Mouse (Mus musculus) stomach, embryonic 14.5 days (tissue): ENCODE data around the gene Arhgap20. TPM values are rescaled to one million over a fixed set of nuclear protein-coding genes. Genes with fewer than 3 reads are reported as not detected.

Experiments
- ATAC-seq: fragments of 200-750 bp; cut with Nextera tagmentation; 2 replicates; pipeline ENCODE4 v1.8.0; 2017; ENCODE audit warnings: low read depth, moderate TSS enrichment; ENCODE audit not compliant: insufficient number of reproducible peaks, insufficient read depth, low FRiP score
- H3K27ac ChIP-seq: fragments of 300-500 bp; sonication (generic); 2 replicates; pipeline ENCODE4 v1.5.1; 2014; ENCODE audit warnings: mild to moderate bottlenecking, low read length, moderate library complexity, mixed read lengths
- H3K27me3 ChIP-seq: fragments of 300-500 bp; sonication (generic); 2 replicates; pipeline ENCODE4 v1.6.1; 2014; ENCODE audit warnings: low read length, control low read depth, mixed read lengths; ENCODE audit not compliant: control insufficient read depth, insufficient read depth
- H3K36me3 ChIP-seq: fragments of 300-500 bp; sonication (generic); 2 replicates; pipeline ENCODE4 v1.6.1; 2014; ENCODE audit warnings: mild to moderate bottlenecking, control low read depth, low read length, moderate library complexity, mixed read lengths; ENCODE audit not compliant: control insufficient read depth, insufficient read depth
- H3K4me1 ChIP-seq: fragments of 300-500 bp; sonication (generic); 2 replicates; pipeline ENCODE4 v1.6.1; 2014; ENCODE audit warnings: low read length, control low read depth, mixed read lengths; ENCODE audit not compliant: control insufficient read depth, insufficient read depth
- H3K4me2 ChIP-seq: fragments of 300-500 bp; sonication (generic); replicated peaks from 2 replicates; pipeline ENCODE4 v1.6.1; 2014; ENCODE audit warnings: low read depth, low read length, control low read depth
- H3K4me3 ChIP-seq: fragments of 300-500 bp; sonication (generic); 2 replicates; pipeline ENCODE4 v1.5.1; 2014; ENCODE audit warnings: low read depth, low read length, control low read depth
- H3K9ac ChIP-seq: fragments of 300-500 bp; sonication (generic); replicated peaks from 2 replicates; pipeline ENCODE4 v1.6.1; 2014; ENCODE audit warnings: low read depth, mild to moderate bottlenecking, control low read depth, low read length, moderate library complexity, mixed read lengths
- H3K9me3 ChIP-seq: fragments of 300-500 bp; sonication (generic); 2 replicates; pipeline ENCODE4 v1.6.1; 2016; ENCODE audit warnings: low read depth, low read length, control low read depth; ENCODE audit not compliant: control insufficient read depth
- WGBS: fragments of 180-500 bp; shearing (Covaris S2); extraction: QIAGEN DNeasy Blood & Tissue Kit; methylation state at CpG from one replicate; pipeline ENCODE4 v1.1.7; 2014; 5-methylcytosine and 5-hydroxymethylcytosine counted together
- polyA plus RNA-seq: library from polyadenylated mRNA; unstranded; fragments of >200 nt; fragmentation: Nextera tagmentation; extraction: Ambion mirVana; gene quantifications from 2 replicates; pipeline ENCODE4 v1.2.1, GENCODE M21; 2014

The Arhgap20 gene
- polyA plus RNA-seq = 4.0 and 5.0 TPM in 2 replicates

GRCm38 (mm10) chr9:51764921-51765416 lies at the start of gene Arhgap20:
Gene Arhgap20, plus strand, starts transcription at chr9:51765337.
- H3K4me3 ChIP-seq = peak within 1 kb of the TSS; percentile 65
- peaks cover 15% of the 10 kb centered on the region; the same call in 1 of the 2 replicates for H3K27me3 ChIP-seq
- H3K36me3 ChIP-seq = no peaks in the 10 kb centered on the region
- WGBS = under 1% methylated on average over 53 of the region's 77 CpGs
- 0 out of 2 replicates have a peak within 1 kb of the TSS, but pooled peaks have one; percentile 16 for H3K27ac ChIP-seq
- peaks cover 14% of the 10 kb centered on the region for H3K4me1 ChIP-seq
- peak within 1 kb of the TSS; percentile 94 for H3K4me2 ChIP-seq
- H3K9ac ChIP-seq = peak within 1 kb of the TSS; percentile 42; the same call in 1 of the 2 replicates
- no peaks in the 10 kb centered on the region for H3K9me3 ChIP-seq
- ATAC-seq = peak; percentile 88

GRCm38 (mm10) chr9:51718793-51719192 lies 46.3 kb upstream of the Arhgap20 start:
- H3K4me1 ChIP-seq = no peaks in the 10 kb centered on the region
- WGBS = 93% methylated on average over 3 of the region's 3 CpGs
- ATAC-seq = no peak
- no peak overlapping the region for H3K27ac ChIP-seq
- H3K36me3 ChIP-seq = no peaks in the 10 kb centered on the region
- H3K27me3 ChIP-seq = no peaks in the 10 kb centered on the region
- H3K9ac ChIP-seq = no peak overlapping the region
- H3K9me3 ChIP-seq = no peaks in the 10 kb centered on the region
- H3K4me3 ChIP-seq = no peak overlapping the region
- no peak overlapping the region for H3K4me2 ChIP-seq

GRCm38 (mm10) chr9:51727960-51728359 lies 37.2 kb upstream of the Arhgap20 start:
- Histone ChIP-seq H3K27me3 (no peaks in the 10 kb centered on the region), H3K27ac (peak overlapping the region; percentile 15), H3K4me1 (peaks cover 8% of the 10 kb centered on the region), H3K4me3 (no peak overlapping the region), H3K4me2 (no peak overlapping the region; the same call in 1 of the 2 replicates), H3K9ac (no peak overlapping the region), H3K9me3 (no peaks in the 10 kb centered on the region), H3K36me3 (no peaks in the 10 kb centered on the region)
- no peak for ATAC-seq
- 18% methylated on average over 6 of the region's 6 CpGs for WGBS

- no peaks in the 10 kb centered on the region for H3K9me3 ChIP-seq
- no peaks in the 10 kb centered on the region for H3K27me3 ChIP-seq
- WGBS = 34% methylated on average over 9 of the region's 9 CpGs
- H3K4me2 ChIP-seq = no peak overlapping the region
- H3K4me3 ChIP-seq = no peak overlapping the region
- no peak for ATAC-seq
- peaks cover 4% of the 10 kb centered on the region; the same call in 1 of the 2 replicates for H3K4me1 ChIP-seq
- no peaks in the 10 kb centered on the region for H3K36me3 ChIP-seq
- H3K27ac ChIP-seq = no peak overlapping the region
- H3K9ac ChIP-seq = no peak overlapping the region
These were observed 29.7 kb upstream of the Arhgap20 start for GRCm38 (mm10) chr9:51735180-51736034.

- WGBS = 70% methylated on average over 5 of the region's 5 CpGs
- Histone ChIP-seq H3K4me1 (peaks cover 4% of the 10 kb centered on the region; the same call in 1 of the 2 replicates), H3K9me3 (no peaks in the 10 kb centered on the region), H3K4me3 (no peak overlapping the region), H3K27ac (no peak overlapping the region), H3K27me3 (no peaks in the 10 kb centered on the region), H3K4me2 (no peak overlapping the region), H3K9ac (no peak overlapping the region), H3K36me3 (no peaks in the 10 kb centered on the region)
- ATAC-seq = no peak
These were observed 28.3 kb upstream of the Arhgap20 start for GRCm38 (mm10) chr9:51736750-51737368.

GRCm38 (mm10) chr9:51738349-51738748 lies 26.8 kb upstream of the Arhgap20 start:
- no peak for ATAC-seq
- H3K4me1 ChIP-seq = peaks cover 4% of the 10 kb centered on the region; the same call in 1 of the 2 replicates
- H3K36me3 ChIP-seq = no peaks in the 10 kb centered on the region
- H3K4me3 ChIP-seq = no peak overlapping the region
- H3K4me2 ChIP-seq = no peak overlapping the region
- 86% methylated on average over 9 of the region's 9 CpGs for WGBS
- no peaks in the 10 kb centered on the region for H3K9me3 ChIP-seq
- H3K27ac ChIP-seq = no peak overlapping the region
- H3K27me3 ChIP-seq = no peaks in the 10 kb centered on the region
- H3K9ac ChIP-seq = no peak overlapping the region

- Histone ChIP-seq H3K4me1 (peaks cover 4% of the 10 kb centered on the region; the same call in 1 of the 2 replicates), H3K27me3 (no peaks in the 10 kb centered on the region), H3K27ac (no peak overlapping the region), H3K4me2 (no peak overlapping the region), H3K9me3 (no peaks in the 10 kb centered on the region), H3K36me3 (no peaks in the 10 kb centered on the region), H3K9ac (no peak overlapping the region), H3K4me3 (no peak overlapping the region)
- no peak for ATAC-seq
- 93% methylated on average over 4 of the region's 4 CpGs for WGBS
These were observed 25.3 kb upstream of the Arhgap20 start for GRCm38 (mm10) chr9:51739826-51740225.

- Histone ChIP-seq H3K4me2 (0 out of 2 replicates have a peak overlapping the region, but pooled peaks have one; percentile 12), H3K9ac (no peak overlapping the region), H3K9me3 (no peaks in the 10 kb centered on the region), H3K36me3 (no peaks in the 10 kb centered on the region), H3K27ac (no peak overlapping the region), H3K27me3 (no peaks in the 10 kb centered on the region), H3K4me3 (no peak overlapping the region), H3K4me1 (peaks cover 12% of the 10 kb centered on the region; the same call in 1 of the 2 replicates)
- ATAC-seq = 0 out of 2 replicates have a peak, but pooled peaks have one; percentile 10
- WGBS = 32% methylated on average over 4 of the region's 4 CpGs
These were observed 15.0 kb upstream of the Arhgap20 start for GRCm38 (mm10) chr9:51750144-51750543.
